Mouse (Mus musculus): ENCODE results near the gene Rfx3. TPM values are rescaled to one million over a fixed set of nuclear protein-coding genes. Genes with fewer than 3 reads are reported as not detected.

Gene Rfx3
- total RNA-seq, 1 experiment, result 3.2 TPM

DNA sequence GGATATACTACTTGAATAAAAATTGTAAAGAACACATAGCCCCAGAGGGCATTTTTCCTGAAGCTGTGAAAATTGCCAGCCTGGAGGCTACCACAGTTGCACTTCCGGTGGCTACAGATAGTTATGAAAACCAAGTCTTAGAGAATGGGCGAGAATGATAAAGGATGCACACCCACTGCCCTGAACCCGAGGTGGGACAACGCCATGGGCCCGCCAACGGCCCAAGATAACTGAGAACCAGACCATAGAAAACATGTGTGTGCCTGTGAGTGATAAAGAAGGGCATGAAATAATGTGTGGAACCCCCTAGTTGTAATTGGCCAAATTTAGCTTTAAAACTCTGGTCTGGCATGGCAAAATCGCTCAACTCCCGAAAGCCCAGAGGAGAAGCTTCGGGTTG is 105.0 kb downstream of the Rfx3 start:
- TF ChIP-seq ZC3H11A (IDR thresholded peaks at IDR 0.05; ENCODE audit: borderline replicate concordance, low read depth, low read length), result no peak
- no peak for TF ChIP-seq MAFK (IDR thresholded peaks at IDR 0.05; ENCODE audit: insufficient read depth, low read depth, low read length)
- no peak for TF ChIP-seq ZNF384 (IDR thresholded peaks at IDR 0.05; ENCODE audit: low read depth, low read length)
- TF ChIP-seq CHD2 (IDR thresholded peaks at IDR 0.05; ENCODE audit: low read depth, low read length), result no peak
- H3K9me3 ChIP-seq (ENCODE audit: control insufficient read depth, insufficient read depth, low read depth, low read length), result no peaks in the 10 kb centered on the region
- peaks cover 10 to 11% of the 10 kb centered on the region in 2 experiments; a peak in 3 of 4 replicates for H3K4me1 ChIP-seq (ENCODE audit: control insufficient read depth in 2 of 2, insufficient read depth in 2 of 2, low read length in 2 of 2, poor library complexity in 1 of 2)
- no peak for DNase-seq (ENCODE audit: low read depth, low spot score)
- no peak overlapping the region for H3K27ac ChIP-seq (ENCODE audit: insufficient read depth, low read depth, low read length, poor library complexity, severe bottlenecking)
- no peak overlapping the region for H3K4me3 ChIP-seq (ENCODE audit: insufficient read depth in 1 of 2, low read depth in 1 of 2, low read length in 2 of 2, poor library complexity in 1 of 2, severe bottlenecking in 1 of 2)
- no peaks in the 10 kb centered on the region for H3K36me3 ChIP-seq (ENCODE audit: control insufficient read depth, insufficient read depth, low read length, poor library complexity, severe bottlenecking)
- H3K9ac ChIP-seq (ENCODE audit: insufficient read depth, low read depth, low read length, poor library complexity, severe bottlenecking), result no peak overlapping the region
- in situ Hi-C loops (cut with MboI; ENCODE audit: low sequenced_read_pairs in 2 of 2, unreplicated experiment in 2 of 2), result no loop called here

DNA sequence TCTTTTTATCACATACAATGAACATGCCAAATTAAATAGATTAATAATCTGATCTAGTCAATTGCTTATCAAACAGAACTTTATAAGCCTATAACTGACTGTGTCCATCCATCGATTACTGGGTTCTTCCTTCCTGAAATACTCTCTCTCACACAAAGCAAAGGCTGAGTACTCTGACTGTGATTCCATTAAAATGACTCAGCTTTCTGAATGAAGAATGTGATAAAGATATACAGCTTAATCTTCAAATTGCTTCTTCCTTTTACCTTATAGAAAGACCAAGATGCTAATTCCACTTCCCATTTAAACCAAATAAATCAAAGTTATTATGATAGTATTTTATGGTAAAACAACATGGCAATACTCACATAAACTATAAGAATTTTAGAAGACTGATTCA is 105.8 kb downstream of the Rfx3 start:
- H3K9ac ChIP-seq (ENCODE audit: insufficient read depth, low read depth, low read length, poor library complexity, severe bottlenecking), result no peak overlapping the region
- H3K27ac ChIP-seq (ENCODE audit: insufficient read depth, low read depth, low read length, poor library complexity, severe bottlenecking), result peak overlapping the region; percentile 31; the same call in 1 of the 2 replicates
- H3K36me3 ChIP-seq (ENCODE audit: control insufficient read depth, insufficient read depth, low read length, poor library complexity, severe bottlenecking), result no peaks in the 10 kb centered on the region
- H3K4me1 ChIP-seq (ENCODE audit: control insufficient read depth in 2 of 2, insufficient read depth in 2 of 2, low read length in 2 of 2, poor library complexity in 1 of 2), result peaks cover 10 to 11% of the 10 kb centered on the region in 2 experiments; a peak in 3 of 4 replicates
- no peak overlapping the region for H3K4me3 ChIP-seq (ENCODE audit: insufficient read depth in 1 of 2, low read depth in 1 of 2, low read length in 2 of 2, poor library complexity in 1 of 2, severe bottlenecking in 1 of 2)
- H3K9me3 ChIP-seq (ENCODE audit: control insufficient read depth, insufficient read depth, low read depth, low read length), result no peaks in the 10 kb centered on the region
- DNase-seq (ENCODE audit: low read depth, low spot score), result no peak
- TF ChIP-seq ZC3H11A (IDR thresholded peaks at IDR 0.05; ENCODE audit: borderline replicate concordance, low read depth, low read length), result no peak
- 0 out of 2 replicates have a peak, but pooled peaks have one; percentile 16 for TF ChIP-seq MAFK (IDR thresholded peaks at IDR 0.05; ENCODE audit: insufficient read depth, low read depth, low read length)
- in situ Hi-C loops (cut with MboI; ENCODE audit: low sequenced_read_pairs in 2 of 2, unreplicated experiment in 2 of 2), result no loop called here

DNA sequence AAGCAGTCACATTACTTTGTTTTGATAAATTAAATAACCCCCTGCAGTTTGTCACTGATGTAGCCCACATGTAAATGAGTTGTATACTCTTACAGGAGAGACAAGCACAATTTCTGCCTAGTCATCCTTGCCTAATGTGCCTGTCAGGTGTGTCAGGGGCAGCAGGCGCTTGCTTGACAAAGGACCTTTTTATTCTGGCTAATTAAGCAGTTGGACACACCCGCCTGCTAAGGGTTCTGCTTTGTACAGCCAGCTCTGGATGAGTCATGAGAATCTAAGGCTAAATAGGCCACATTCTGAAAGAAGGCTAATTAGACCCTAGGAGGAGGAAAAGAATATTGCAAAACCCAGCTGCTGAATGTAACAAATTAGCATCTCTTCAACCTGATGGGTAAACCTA is 106.3 kb downstream of the Rfx3 start:
- Histone ChIP-seq H3K36me3 (ENCODE audit: control insufficient read depth, insufficient read depth, low read length, poor library complexity, severe bottlenecking) (no peaks in the 10 kb centered on the region), H3K4me3 (ENCODE audit: insufficient read depth in 1 of 2, low read depth in 1 of 2, low read length in 2 of 2, poor library complexity in 1 of 2, severe bottlenecking in 1 of 2) (peak overlapping the region in 1 of 2 experiments; percentile 4; a peak in 1 of 4 replicates), H3K9ac (ENCODE audit: insufficient read depth, low read depth, low read length, poor library complexity, severe bottlenecking) (no peak overlapping the region), H3K4me1 (ENCODE audit: control insufficient read depth in 2 of 2, insufficient read depth in 2 of 2, low read length in 2 of 2, poor library complexity in 1 of 2) (peaks cover 10 to 11% of the 10 kb centered on the region in 2 experiments; a peak in 3 of 4 replicates), H3K9me3 (ENCODE audit: control insufficient read depth, insufficient read depth, low read depth, low read length) (no peaks in the 10 kb centered on the region), H3K27ac (ENCODE audit: insufficient read depth, low read depth, low read length, poor library complexity, severe bottlenecking) (peak overlapping the region; percentile 87; the same call in 1 of the 2 replicates)
- in situ Hi-C loops (cut with MboI; ENCODE audit: low sequenced_read_pairs in 2 of 2, unreplicated experiment in 2 of 2), result no loop called here
- TF ChIP-seq ZC3H11A (IDR thresholded peaks at IDR 0.05; ENCODE audit: borderline replicate concordance, low read depth, low read length) (no peak), MAFK (IDR thresholded peaks at IDR 0.05; ENCODE audit: insufficient read depth, low read depth, low read length) (peak; percentile 98), HCFC1 (IDR thresholded peaks at IDR 0.05; ENCODE audit: borderline replicate concordance, insufficient read depth, low read length) (no peak), CHD2 (IDR thresholded peaks at IDR 0.05; ENCODE audit: low read depth, low read length) (peak; percentile 37; the same call in 1 of the 2 replicates), ZNF384 (IDR thresholded peaks at IDR 0.05; ENCODE audit: low read depth, low read length) (no peak)
- peak; percentile 57 for DNase-seq (ENCODE audit: low read depth, low spot score)

DNA sequence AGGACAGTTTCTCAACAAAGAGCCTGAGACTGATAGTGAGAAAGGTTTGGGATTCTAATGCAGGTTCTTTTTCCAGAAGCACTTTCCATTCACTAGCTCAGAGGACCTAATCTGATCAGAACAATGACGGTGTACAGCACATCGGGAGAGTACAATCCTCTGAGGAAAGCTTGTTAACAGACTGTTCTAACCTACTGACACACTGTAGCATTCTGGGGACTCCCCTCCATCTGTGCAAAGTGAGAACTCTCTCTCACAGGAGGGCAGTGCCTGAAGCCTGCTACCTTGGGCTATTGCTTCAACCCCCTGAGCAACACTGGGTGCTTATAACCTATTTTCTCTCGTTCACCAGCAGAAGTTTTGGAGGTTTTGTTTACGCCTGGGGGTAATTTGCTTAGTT is 106.8 kb downstream of the Rfx3 start:
- Histone ChIP-seq H3K4me3 (ENCODE audit: insufficient read depth in 1 of 2, low read depth in 1 of 2, low read length in 2 of 2, poor library complexity in 1 of 2, severe bottlenecking in 1 of 2) (peak overlapping the region in 1 of 2 experiments; percentile 4; a peak in 1 of 4 replicates), H3K9ac (ENCODE audit: insufficient read depth, low read depth, low read length, poor library complexity, severe bottlenecking) (no peak overlapping the region), H3K9me3 (ENCODE audit: control insufficient read depth, insufficient read depth, low read depth, low read length) (no peaks in the 10 kb centered on the region), H3K27ac (ENCODE audit: insufficient read depth, low read depth, low read length, poor library complexity, severe bottlenecking) (peak overlapping the region; percentile 87), H3K36me3 (ENCODE audit: control insufficient read depth, insufficient read depth, low read length, poor library complexity, severe bottlenecking) (no peaks in the 10 kb centered on the region), H3K4me1 (ENCODE audit: control insufficient read depth in 2 of 2, insufficient read depth in 2 of 2, low read length in 2 of 2, poor library complexity in 1 of 2) (peaks cover 10 to 11% of the 10 kb centered on the region in 2 experiments; a peak in 3 of 4 replicates)
- no peak for DNase-seq (ENCODE audit: low read depth, low spot score)
- in situ Hi-C loops (cut with MboI; ENCODE audit: low sequenced_read_pairs in 2 of 2, unreplicated experiment in 2 of 2), result no loop called here
- TF ChIP-seq CHD2 (IDR thresholded peaks at IDR 0.05; ENCODE audit: low read depth, low read length) (no peak), MAFK (IDR thresholded peaks at IDR 0.05; ENCODE audit: insufficient read depth, low read depth, low read length) (no peak), ZNF384 (IDR thresholded peaks at IDR 0.05; ENCODE audit: low read depth, low read length) (no peak), HCFC1 (IDR thresholded peaks at IDR 0.05; ENCODE audit: borderline replicate concordance, insufficient read depth, low read length) (no peak), ZC3H11A (IDR thresholded peaks at IDR 0.05; ENCODE audit: borderline replicate concordance, low read depth, low read length) (no peak)

DNA sequence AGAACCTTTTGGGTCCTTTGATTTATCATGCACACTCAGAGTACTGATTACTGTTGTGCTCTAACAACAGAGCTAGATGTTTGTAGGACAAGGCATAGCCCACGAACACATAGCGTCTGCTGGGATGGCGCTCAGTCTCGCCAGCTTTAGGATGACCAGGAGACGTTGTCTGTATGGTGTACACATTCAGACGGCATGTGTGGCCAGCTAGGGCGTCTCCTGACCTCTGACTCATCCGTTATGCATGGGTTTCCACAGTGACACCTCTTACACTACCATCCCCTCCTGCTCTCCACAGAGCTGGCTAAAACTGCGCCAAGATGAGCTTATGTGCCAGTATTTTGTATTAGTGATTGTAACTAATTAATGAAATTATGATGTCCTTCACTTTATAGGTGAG is 108.4 kb downstream of the Rfx3 start:
- H3K27ac ChIP-seq (ENCODE audit: insufficient read depth, low read depth, low read length, poor library complexity, severe bottlenecking), result peak overlapping the region; percentile 18; the same call in 1 of the 2 replicates
- H3K36me3 ChIP-seq (ENCODE audit: control insufficient read depth, insufficient read depth, low read length, poor library complexity, severe bottlenecking), result no peaks in the 10 kb centered on the region
- H3K9ac ChIP-seq (ENCODE audit: insufficient read depth, low read depth, low read length, poor library complexity, severe bottlenecking), result no peak overlapping the region
- no peak overlapping the region for H3K4me3 ChIP-seq (ENCODE audit: insufficient read depth in 1 of 2, low read depth in 1 of 2, low read length in 2 of 2, poor library complexity in 1 of 2, severe bottlenecking in 1 of 2)
- in situ Hi-C loops (cut with MboI; ENCODE audit: low sequenced_read_pairs in 2 of 2, unreplicated experiment in 2 of 2), result no loop called here
- no peak for DNase-seq (ENCODE audit: low read depth, low spot score)
- TF ChIP-seq CHD2 (IDR thresholded peaks at IDR 0.05; ENCODE audit: low read depth, low read length) (no peak), ZNF384 (IDR thresholded peaks at IDR 0.05; ENCODE audit: low read depth, low read length) (no peak), MAFK (IDR thresholded peaks at IDR 0.05; ENCODE audit: insufficient read depth, low read depth, low read length) (no peak), ZC3H11A (IDR thresholded peaks at IDR 0.05; ENCODE audit: borderline replicate concordance, low read depth, low read length) (no peak), HCFC1 (IDR thresholded peaks at IDR 0.05; ENCODE audit: borderline replicate concordance, insufficient read depth, low read length) (no peak)
- H3K9me3 ChIP-seq (ENCODE audit: control insufficient read depth, insufficient read depth, low read depth, low read length), result no peaks in the 10 kb centered on the region
- peaks cover 10 to 11% of the 10 kb centered on the region in 2 experiments; a peak in 3 of 4 replicates for H3K4me1 ChIP-seq (ENCODE audit: control insufficient read depth in 2 of 2, insufficient read depth in 2 of 2, low read length in 2 of 2, poor library complexity in 1 of 2)
